In genomic region chr16:93983576-93983975, GRCm38 (mm10) we compare ENCODE assay signal across 17 mouse cellular contexts. TPM values are rescaled to one million over a fixed set of nuclear protein-coding genes. Genes with fewer than 3 reads are reported as not detected.
A peak's percentile ranks its signal among the peaks of the same experiment; 100 is the strongest.
DNase-seq lines count a peak whose midpoint lies in the region; ATAC-seq and TF ChIP-seq lines count a peak whose summit lies in the region.
"Had no signal": no experiment of that assay in that cellular context is flagged by ENCODE, and none has a peak within 500 bp of the region (broad histone marks: within the 10 kb centered on the region; RNA-seq: fewer than 3 reads in every experiment).

No protein-coding gene starts in this region.

- H3K4me2 ChIP-seq in limb, embryonic 14.5 days (replicated peaks; ENCODE audit: low read depth, low read length, severe bottlenecking), result no peak overlapping the region
- H3K4me2 ChIP-seq in forebrain, embryonic 11.5 days (ENCODE audit: low read depth, low read length, severe bottlenecking), result no peak overlapping the region
- H3K4me2 ChIP-seq: embryonic facial prominence, embryonic 15.5 days; neural tube, embryonic 12.5 days had no signal

- H3K4me3 ChIP-seq in layer of hippocampus, adult 2 months, result no peak overlapping the region
- H3K4me3 ChIP-seq in limb, embryonic 14.5 days (replicated peaks; ENCODE audit: low read length), result no peak overlapping the region
- no peak overlapping the region for H3K4me3 ChIP-seq in forebrain, embryonic 11.5 days (ENCODE audit: low read depth, low read length)
- H3K4me3 ChIP-seq: embryonic facial prominence, embryonic 15.5 days; neural tube, embryonic 12.5 days had no signal

- H3K27ac ChIP-seq in layer of hippocampus, adult 2 months, result no peak overlapping the region
- 0 out of 2 replicates have a peak overlapping the region, but pooled peaks have one; percentile 26 for H3K27ac ChIP-seq in limb, embryonic 14.5 days (replicated peaks; ENCODE audit: low read depth, low read length)
- no peak overlapping the region for H3K27ac ChIP-seq in forebrain, embryonic 11.5 days (ENCODE audit: low read depth, low read length)
- H3K27ac ChIP-seq: embryonic facial prominence, embryonic 15.5 days; neural tube, embryonic 12.5 days had no signal

- no peaks in the 10 kb centered on the region for H3K27me3 ChIP-seq in limb, embryonic 14.5 days (ENCODE audit: control insufficient read depth, insufficient read depth, low read length)
- H3K27me3 ChIP-seq in forebrain, embryonic 11.5 days (ENCODE audit: control insufficient read depth, insufficient read depth, low read length), result no peaks in the 10 kb centered on the region
- H3K27me3 ChIP-seq: embryonic facial prominence, embryonic 15.5 days; neural tube, embryonic 12.5 days had no signal

- TF ChIP-seq CTCF in layer of hippocampus, adult 2 months (conservative IDR thresholded peaks at IDR 0.05), result no peak

- H3K4me1 ChIP-seq in limb, embryonic 14.5 days (ENCODE audit: control insufficient read depth, insufficient read depth, low read length), result peaks cover 13% of the 10 kb centered on the region; the same call in 1 of the 2 replicates
- H3K4me1 ChIP-seq in forebrain, embryonic 11.5 days (replicated peaks; ENCODE audit: control insufficient read depth, insufficient read depth, low read length), result no peaks in the 10 kb centered on the region
- H3K4me1 ChIP-seq: megakaryocyte, embryonic 14.5 days; neural tube, embryonic 12.5 days had no signal

- H3K9me3 ChIP-seq in limb, embryonic 14.5 days (ENCODE audit: control insufficient read depth, low read length), result no peaks in the 10 kb centered on the region
- H3K9me3 ChIP-seq in forebrain, embryonic 11.5 days (ENCODE audit: control insufficient read depth, low read length), result no peaks in the 10 kb centered on the region
- H3K9me3 ChIP-seq: embryonic facial prominence, embryonic 15.5 days; neural tube, embryonic 12.5 days had no signal

- H3K9ac ChIP-seq in limb, embryonic 14.5 days (ENCODE audit: low read depth, low read length, severe bottlenecking), result no peak overlapping the region
- no peak overlapping the region for H3K9ac ChIP-seq in forebrain, embryonic 11.5 days (ENCODE audit: low read length)
- H3K9ac ChIP-seq: embryonic facial prominence, embryonic 15.5 days; neural tube, embryonic 12.5 days had no signal

- no peak for TF ChIP-seq POLR2A in limb, embryonic 14.5 days (IDR thresholded peaks at IDR 0.05; ENCODE audit: borderline replicate concordance, extremely low read depth, insufficient read depth, insufficient read length)

- intact Hi-C loops in heart, postnatal 10 days (cut with DNase I), result no loop called here

- WGBS in limb, embryonic 14.5 days, result 36% methylated on average over 9 of the region's 9 CpGs
- WGBS in forebrain, embryonic 11.5 days, result 83% methylated on average over 9 of the region's 9 CpGs

- H3K36me3 ChIP-seq in limb, embryonic 14.5 days (ENCODE audit: control insufficient read depth, insufficient read depth, low read length), result no peaks in the 10 kb centered on the region
- no peaks in the 10 kb centered on the region for H3K36me3 ChIP-seq in forebrain, embryonic 11.5 days (ENCODE audit: control insufficient read depth, insufficient read depth, low read length)
- H3K36me3 ChIP-seq: embryonic facial prominence, embryonic 15.5 days; neural tube, embryonic 12.5 days had no signal

- peak; percentile 43 to 58 for DNase-seq in heart, postnatal 10 days
- DNase-seq in heart, adult 18-20 months, result no peak
- peak; percentile 6 for DNase-seq in MN1 (ENCODE audit: low spot score)
- DNase-seq in layer of hippocampus, adult 2 months (ENCODE audit: low spot score in 2 of 2), result peak; percentile 55 to 61
- DNase-seq in limb, embryonic 14.5 days (ENCODE audit: low spot score), result peak; percentile 23
- no peak for DNase-seq in Muller cell, postnatal 12 days (ENCODE audit: inconsistent ontology term)
- DNase-seq in forebrain, embryonic 11.5 days (ENCODE audit: low spot score), result no peak
- DNase-seq in spleen, postnatal 4 days (ENCODE audit: low spot score in 2 of 2), result no peak
- DNase-seq: adrenal gland, postnatal 10 days; B cell, adult 2 months; cerebellum, adult 11 months; gastrocnemius, postnatal 36 days; heart, postnatal 36 days had no signal

- ATAC-seq in limb, embryonic 14.5 days (ENCODE audit: low FRiP score, low read depth), result no peak; the same call in 1 of the 2 replicates
- ATAC-seq in forebrain, embryonic 11.5 days (replicated peaks; ENCODE audit: low FRiP score), result no peak

RNA-seq across cellular contexts. Expression of gene Cldn14, which starts 25.1 kb away (rescaled TPM):
- total RNA-seq in heart, postnatal 10 days (2021), result not detected
- not detected for total RNA-seq in heart, adult 18-20 months (2021)
- under 1 TPM; 0.92 to 0.98 TPM for total RNA-seq in layer of hippocampus, adult 2 months (2021)
- not detected in 2 replicates for polyA plus RNA-seq in limb, embryonic 14.5 days (2012; rRNA removed)
- not detected in 2 replicates for polyA plus RNA-seq in limb, embryonic 14.5 days (2014; fragmentation: Nextera tagmentation; extraction: Ambion mirVana)
- not detected in 2 replicates for polyA plus RNA-seq in forebrain, embryonic 11.5 days (2014; fragmentation: Nextera tagmentation; extraction: Ambion mirVana)
- total RNA-seq: heart, postnatal 36 days had no signal
- polyA plus RNA-seq: kidney, embryonic 14.5 days had no signal

Comparison
In these comparisons a context has a peak if more than half of its experiments do, and no peak if none do; other contexts are left out.
1. DNase-seq: peak in heart, postnatal 10 days (2 of 2), MN1 (single experiment), layer of hippocampus, adult 2 months (2 of 2) and limb, embryonic 14.5 days (single experiment); none in heart, adult 18-20 months (0 of 2), Muller cell, postnatal 12 days (single experiment), forebrain, embryonic 11.5 days (single experiment) and spleen, postnatal 4 days (0 of 2).